Comparison of ENCODE assay signal across 12 mouse cellular contexts in genomic region chr4:5178991-5179693, GRCm38 (mm10).
DNase-seq lines count a peak whose midpoint lies in the region; ATAC-seq lines count a peak whose summit lies in the region.
"Had no signal": no experiment of that assay in that cellular context is flagged by ENCODE, and none has a peak within 500 bp of the region (broad histone marks: within the 10 kb centered on the region; RNA-seq: fewer than 3 reads in every experiment).

No protein-coding gene starts in this region.

- H3K4me3 ChIP-seq in forebrain, embryonic 11.5 days (ENCODE audit: low read depth, low read length), result no peak overlapping the region
- no peak overlapping the region for H3K4me3 ChIP-seq in forebrain, embryonic 10.5 days
- no peak overlapping the region for H3K4me3 ChIP-seq in lung, embryonic 15.5 days
- H3K4me3 ChIP-seq in midbrain, embryonic 14.5 days (replicated peaks; ENCODE audit: low read depth, low read length), result no peak overlapping the region
- H3K4me3 ChIP-seq: embryonic facial prominence, embryonic 15.5 days; layer of hippocampus, adult 2 months had no signal

- H3K27ac ChIP-seq in forebrain, embryonic 11.5 days (ENCODE audit: low read depth, low read length), result no peak overlapping the region
- no peak overlapping the region for H3K27ac ChIP-seq in forebrain, embryonic 10.5 days
- H3K27ac ChIP-seq in lung, embryonic 15.5 days, result no peak overlapping the region
- H3K27ac ChIP-seq in midbrain, embryonic 14.5 days (replicated peaks; ENCODE audit: low read depth, low read length), result no peak overlapping the region
- H3K27ac ChIP-seq: embryonic facial prominence, embryonic 15.5 days; layer of hippocampus, adult 2 months; macrophage had no signal

- WGBS in forebrain, embryonic 11.5 days, result 70% methylated on average over 11 of the region's 11 CpGs
- WGBS in forebrain, embryonic 10.5 days, result 80% methylated on average over 11 of the region's 11 CpGs
- 70% methylated on average over 11 of the region's 11 CpGs for WGBS in lung, embryonic 15.5 days
- 34% methylated on average over 11 of the region's 11 CpGs for WGBS in midbrain, embryonic 14.5 days

- no peak for DNase-seq in forebrain, embryonic 11.5 days (ENCODE audit: low spot score)
- DNase-seq in forebrain, embryonic 10.5 days (ENCODE audit: extremely low spot score, low spot score), result no peak
- DNase-seq in lung, adult 18-20 months, result no peak
- peak; percentile 35 to 40 for DNase-seq in cerebellum, postnatal 36 days
- peak; percentile 66 for DNase-seq in midbrain, embryonic 14.5 days
- no peak for DNase-seq in spleen, postnatal 10 days (ENCODE audit: low spot score in 2 of 2)
- DNase-seq in lung, postnatal 4 days, result no peak

- H3K27me3 ChIP-seq in forebrain, embryonic 11.5 days (ENCODE audit: control insufficient read depth, insufficient read depth, low read length), result no peaks in the 10 kb centered on the region
- no peaks in the 10 kb centered on the region for H3K27me3 ChIP-seq in forebrain, embryonic 10.5 days (ENCODE audit: poor library complexity, severe bottlenecking)
- H3K27me3 ChIP-seq in lung, embryonic 15.5 days, result no peaks in the 10 kb centered on the region
- no peaks in the 10 kb centered on the region for H3K27me3 ChIP-seq in midbrain, embryonic 14.5 days (ENCODE audit: control insufficient read depth, insufficient read depth, low read length)
- H3K27me3 ChIP-seq: embryonic facial prominence, embryonic 15.5 days had no signal

- H3K4me2 ChIP-seq in forebrain, embryonic 11.5 days (ENCODE audit: low read depth, low read length, severe bottlenecking), result no peak overlapping the region
- H3K4me2 ChIP-seq in lung, embryonic 15.5 days, result no peak overlapping the region
- H3K4me2 ChIP-seq in midbrain, embryonic 14.5 days (ENCODE audit: low read length), result no peak overlapping the region
- H3K4me2 ChIP-seq: embryonic facial prominence, embryonic 15.5 days had no signal

- H3K9me3 ChIP-seq in forebrain, embryonic 11.5 days (ENCODE audit: control insufficient read depth, low read length), result no peaks in the 10 kb centered on the region
- no peaks in the 10 kb centered on the region for H3K9me3 ChIP-seq in forebrain, embryonic 10.5 days
- H3K9me3 ChIP-seq in lung, embryonic 15.5 days, result no peaks in the 10 kb centered on the region
- H3K9me3 ChIP-seq in midbrain, embryonic 14.5 days (ENCODE audit: control insufficient read depth, low read length), result no peaks in the 10 kb centered on the region
- H3K9me3 ChIP-seq: embryonic facial prominence, embryonic 15.5 days had no signal

- H3K36me3 ChIP-seq in forebrain, embryonic 11.5 days (ENCODE audit: control insufficient read depth, insufficient read depth, low read length), result no peaks in the 10 kb centered on the region
- H3K36me3 ChIP-seq in forebrain, embryonic 10.5 days (replicated peaks), result no peaks in the 10 kb centered on the region
- no peaks in the 10 kb centered on the region for H3K36me3 ChIP-seq in lung, embryonic 15.5 days
- no peaks in the 10 kb centered on the region for H3K36me3 ChIP-seq in midbrain, embryonic 14.5 days (ENCODE audit: control insufficient read depth, insufficient read depth, low read length)
- H3K36me3 ChIP-seq: embryonic facial prominence, embryonic 15.5 days had no signal

- peak; percentile 67; the same call in 1 of the 2 replicates for ATAC-seq in forebrain, embryonic 11.5 days (replicated peaks; ENCODE audit: low FRiP score)
- peak; percentile 31; the same call in 1 of the 2 replicates for ATAC-seq in lung, embryonic 15.5 days (ENCODE audit: borderline replicate concordance, extremely low read depth, low FRiP score, low TSS enrichment)
- peak; percentile 57; the same call in 1 of the 2 replicates for ATAC-seq in midbrain, embryonic 14.5 days (ENCODE audit: low FRiP score, low TSS enrichment)
- ATAC-seq: activated CD4-positive, CD25-positive, alpha-beta regulatory T cell, adult 4 months had no signal

- no peaks in the 10 kb centered on the region for H3K4me1 ChIP-seq in forebrain, embryonic 11.5 days (replicated peaks; ENCODE audit: control insufficient read depth, insufficient read depth, low read length)
- peaks cover 5% of the 10 kb centered on the region; the same call in 1 of the 2 replicates for H3K4me1 ChIP-seq in forebrain, embryonic 10.5 days
- no peaks in the 10 kb centered on the region for H3K4me1 ChIP-seq in lung, embryonic 15.5 days
- peaks cover 3% of the 10 kb centered on the region; the same call in 1 of the 2 replicates for H3K4me1 ChIP-seq in midbrain, embryonic 14.5 days (ENCODE audit: control insufficient read depth, insufficient read depth, low read length)
- H3K4me1 ChIP-seq: embryonic facial prominence, embryonic 15.5 days had no signal

- no peak overlapping the region for H3K9ac ChIP-seq in forebrain, embryonic 11.5 days (ENCODE audit: low read length)
- H3K9ac ChIP-seq in lung, embryonic 15.5 days, result no peak overlapping the region
- no peak overlapping the region for H3K9ac ChIP-seq in midbrain, embryonic 14.5 days (replicated peaks; ENCODE audit: low read length)
- H3K9ac ChIP-seq: embryonic facial prominence, embryonic 15.5 days had no signal

Comparison
In these comparisons a context has a peak if more than half of its experiments do, and no peak if none do; other contexts are left out.
1. DNase-seq: peak in cerebellum, postnatal 36 days (2 of 2) and midbrain, embryonic 14.5 days (single experiment); none in forebrain, embryonic 11.5 days (single experiment), forebrain, embryonic 10.5 days (single experiment), lung, adult 18-20 months (0 of 2), spleen, postnatal 10 days (0 of 2) and lung, postnatal 4 days (0 of 2).
2. Peak in every context shown above with its lines, with median percentiles within 50 percentile points of each other: ATAC-seq.